Mouse (Mus musculus) kidney, postnatal 0 days (tissue): ENCODE results near the gene Ube3a. TPM values are rescaled to one million over a fixed set of nuclear protein-coding genes. Genes with fewer than 3 reads are reported as not detected.

Experiments
- ATAC-seq: fragments of 200-750 bp; cut with Nextera tagmentation; replicated peaks from 2 replicates; pipeline ENCODE4 v1.8.0; 2017; ENCODE audit warnings: low read depth, moderate number of reproducible peaks, moderate TSS enrichment, moderate library complexity; ENCODE audit not compliant: low FRiP score
- DNase-seq: peaks from one replicate; pipeline ENCODE4 v3.0.0-alpha.2; 2016; ENCODE audit warnings: low spot score
- H3K27ac ChIP-seq: fragments of 300-500 bp; sonication (generic); 2 replicates; pipeline ENCODE4 v1.5.1; 2014; ENCODE audit warnings: mild to moderate bottlenecking
- H3K27me3 ChIP-seq: fragments of 300-500 bp; sonication (generic); 2 replicates; pipeline ENCODE4 v1.6.1; 2014; ENCODE audit warnings: low read length, mixed read lengths; ENCODE audit not compliant: insufficient read depth
- H3K36me3 ChIP-seq: fragments of 300-500 bp; sonication (generic); 2 replicates; pipeline ENCODE4 v1.6.1; 2014; ENCODE audit warnings: low read length, mixed read lengths; ENCODE audit not compliant: insufficient read depth
- H3K4me1 ChIP-seq: fragments of 300-500 bp; sonication (generic); replicated peaks from 2 replicates; pipeline ENCODE4 v1.6.1; 2014; ENCODE audit warnings: antibody characterized with exemption, low read length, mixed read lengths; ENCODE audit not compliant: insufficient read depth
- H3K4me2 ChIP-seq: fragments of 300-500 bp; sonication (generic); 2 replicates; pipeline ENCODE4 v1.6.1; 2014; ENCODE audit warnings: mild to moderate bottlenecking, low read length, moderate library complexity, mixed read lengths
- H3K4me3 ChIP-seq: fragments of 300-500 bp; sonication (generic); replicated peaks from 2 replicates; pipeline ENCODE4 v1.5.1; 2014; ENCODE audit warnings: low read depth, low read length
- H3K9ac ChIP-seq: fragments of 300-500 bp; sonication (generic); 2 replicates; pipeline ENCODE4 v1.6.1; 2014; ENCODE audit warnings: low read depth, low read length
- H3K9me3 ChIP-seq: fragments of 300-500 bp; sonication (generic); replicated peaks from 2 replicates; pipeline ENCODE4 v1.6.1; 2016; ENCODE audit warnings: low read length, inconsistent platforms, mixed read lengths
- CTCF ChIP-seq: IDR thresholded peaks from 2 replicates; pipeline ENCODE4 v1.5.1; 2016; ENCODE audit warnings: antibody characterized with exemption, low read depth, mild to moderate bottlenecking, moderate library complexity
- WGBS: fragments of 180-500 bp; shearing (Covaris S2); extraction: QIAGEN DNeasy Blood & Tissue Kit; methylation state at CpG from one replicate; pipeline ENCODE4 v1.1.7; 2014; 5-methylcytosine and 5-hydroxymethylcytosine counted together
- polyA plus RNA-seq: library from polyadenylated mRNA; unstranded; fragments of >200 nt; fragmentation: Nextera tagmentation; extraction: Ambion mirVana; gene quantifications from 2 replicates; pipeline ENCODE4 v1.2.1, GENCODE M21; 2015

Ube3a gene
- 127 and 132 TPM in 2 replicates for polyA plus RNA-seq

DNA sequence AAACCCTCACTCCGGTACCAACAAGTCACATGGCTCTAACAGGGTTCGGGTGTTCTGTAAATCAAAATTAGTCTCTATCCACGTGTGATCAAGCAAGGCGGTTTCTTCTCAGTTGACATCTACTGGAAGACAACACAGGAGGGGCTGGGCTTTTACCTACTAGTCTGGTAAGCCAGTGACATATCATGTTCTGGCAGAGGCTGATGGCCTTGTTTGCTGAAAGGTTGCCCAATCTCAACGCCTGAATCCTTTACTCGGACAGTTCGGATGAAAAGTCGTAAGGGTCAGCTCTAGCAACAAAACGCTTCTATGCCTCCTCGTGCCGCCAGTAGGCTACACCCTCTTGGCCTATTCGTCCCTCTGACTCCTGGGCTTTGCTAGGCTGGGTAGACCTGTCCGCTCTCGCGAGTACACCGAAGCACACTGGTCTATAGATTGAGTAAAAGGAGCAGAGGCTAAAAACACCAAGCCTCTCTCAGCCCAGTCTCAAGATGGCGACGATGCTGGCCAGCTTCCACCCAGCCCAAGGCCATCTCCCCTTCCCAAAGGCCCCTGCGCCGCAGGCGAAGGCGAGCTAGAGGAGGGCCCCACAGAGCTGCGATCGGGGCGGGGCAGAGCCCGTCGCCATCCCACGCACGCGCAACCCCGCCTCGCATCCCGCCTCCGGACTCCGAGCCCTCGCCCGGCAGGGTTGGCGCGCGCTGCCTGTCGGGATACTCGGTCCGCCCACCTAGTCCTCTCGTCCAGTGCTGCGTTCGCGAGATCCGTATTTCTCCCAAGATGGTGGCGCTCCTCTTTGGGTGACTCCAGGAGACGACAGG, at the start of gene Ube3a:
TSS of gene Ube3a (plus strand) at position 706 of the 821 bp plus-strand sequence.
- peak; percentile 98 for ATAC-seq
- WGBS = under 1% methylated on average over 46 of the region's 50 CpGs
- peak within 1 kb of the TSS; percentile 98 for H3K4me3 ChIP-seq
- H3K36me3 ChIP-seq = no peaks in the 10 kb centered on the region
- 0 out of 2 replicates have a peak, but pooled peaks have one; percentile 24 for TF ChIP-seq CTCF
- no peaks in the 10 kb centered on the region for H3K4me1 ChIP-seq
- H3K27ac ChIP-seq = peak within 1 kb of the TSS; percentile 99
- peak; percentile 99 for DNase-seq
- H3K9me3 ChIP-seq = no peaks in the 10 kb centered on the region
- peak within 1 kb of the TSS; percentile 73 for H3K4me2 ChIP-seq
- H3K9ac ChIP-seq = peak within 1 kb of the TSS; percentile 98
- H3K27me3 ChIP-seq = no peaks in the 10 kb centered on the region

DNA sequence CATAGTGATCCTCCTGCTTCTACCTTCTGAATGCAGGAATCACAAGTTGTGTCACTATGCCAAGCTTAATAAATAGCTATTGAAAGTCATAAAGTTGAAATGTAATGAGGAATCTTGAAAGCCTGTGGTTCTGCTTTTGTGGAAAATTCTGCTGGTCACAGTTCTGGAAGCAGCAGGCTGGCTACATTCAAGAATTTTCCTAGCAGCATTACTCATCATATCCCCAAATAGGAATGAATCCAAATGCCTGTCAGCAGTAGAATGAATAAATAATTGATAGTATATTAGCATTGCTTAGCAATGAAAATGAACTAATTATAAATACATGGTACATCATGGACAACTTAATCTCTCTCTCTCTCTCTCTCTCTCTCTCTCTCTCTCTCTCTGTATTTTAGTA, 35.7 kb upstream of the Ube3a start:
- Histone ChIP-seq H3K9ac (no peak overlapping the region), H3K36me3 (no peaks in the 10 kb centered on the region), H3K27me3 (no peaks in the 10 kb centered on the region), H3K9me3 (no peaks in the 10 kb centered on the region), H3K4me1 (no peaks in the 10 kb centered on the region), H3K4me3 (no peak overlapping the region), H3K4me2 (no peak overlapping the region), H3K27ac (no peak overlapping the region)
- no peak for TF ChIP-seq CTCF
- no peak for DNase-seq
- no peak for ATAC-seq

DNA sequence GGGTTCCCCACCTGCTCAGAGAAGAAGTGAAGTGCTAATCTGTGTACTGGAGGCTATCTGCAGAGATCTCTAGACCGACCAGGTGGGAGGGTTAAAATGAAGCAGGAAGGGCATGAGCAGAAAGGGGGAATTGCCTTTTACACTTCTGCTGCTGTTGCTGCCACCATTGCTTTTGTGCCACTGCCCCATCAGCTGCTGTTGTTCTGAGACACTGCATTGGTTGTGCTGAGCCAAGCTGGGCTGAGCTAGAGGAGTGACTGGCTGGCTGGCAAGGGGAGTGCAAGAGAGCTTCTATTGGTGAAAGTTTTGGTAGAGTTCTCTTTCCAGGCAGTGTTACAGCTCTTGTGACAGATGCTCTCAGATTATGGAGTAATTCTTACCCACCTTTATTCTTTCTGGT, 13.6 kb upstream of the Ube3a start:
- no peak overlapping the region for H3K4me2 ChIP-seq
- H3K9me3 ChIP-seq = no peaks in the 10 kb centered on the region; the same call in 1 of the 2 replicates
- ATAC-seq (no peak), DNase-seq (no peak)
- 71% methylated on average over 1 of the region's 1 CpGs for WGBS
- H3K27me3 ChIP-seq = no peaks in the 10 kb centered on the region
- no peaks in the 10 kb centered on the region for H3K36me3 ChIP-seq
- no peak overlapping the region for H3K9ac ChIP-seq
- no peak for TF ChIP-seq CTCF
- no peak overlapping the region for H3K27ac ChIP-seq
- no peak overlapping the region for H3K4me3 ChIP-seq
- no peaks in the 10 kb centered on the region for H3K4me1 ChIP-seq

DNA sequence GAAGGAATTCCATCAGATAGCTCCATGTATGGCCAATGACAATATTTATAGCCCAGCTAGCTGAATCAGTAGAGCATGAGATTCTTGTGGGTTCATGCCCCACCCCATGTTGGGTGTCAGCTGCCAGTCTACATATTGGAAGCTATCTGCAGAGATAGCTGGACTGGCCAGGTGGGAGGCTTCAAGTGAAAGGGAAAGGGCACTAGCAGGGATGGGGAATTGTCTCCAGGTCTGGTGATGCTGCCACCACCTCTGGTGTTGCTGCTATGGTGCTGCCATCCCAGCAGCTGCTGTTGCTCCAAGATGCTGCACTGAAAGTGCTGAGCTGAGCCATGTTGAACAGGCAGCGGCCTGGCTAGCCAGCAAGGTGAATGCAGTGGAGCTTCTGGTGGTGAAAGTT, 7.3 kb upstream of the Ube3a start:
- Histone ChIP-seq H3K9ac (no peak overlapping the region), H3K4me3 (no peak overlapping the region), H3K9me3 (no peaks in the 10 kb centered on the region), H3K4me1 (no peaks in the 10 kb centered on the region), H3K27ac (no peak overlapping the region), H3K27me3 (no peaks in the 10 kb centered on the region), H3K36me3 (no peaks in the 10 kb centered on the region), H3K4me2 (no peak overlapping the region)
- DNase-seq (no peak), ATAC-seq (no peak)
- no peak for TF ChIP-seq CTCF
- 84% methylated on average over 1 of the region's 1 CpGs for whole genome bisulfite sequencing

DNA sequence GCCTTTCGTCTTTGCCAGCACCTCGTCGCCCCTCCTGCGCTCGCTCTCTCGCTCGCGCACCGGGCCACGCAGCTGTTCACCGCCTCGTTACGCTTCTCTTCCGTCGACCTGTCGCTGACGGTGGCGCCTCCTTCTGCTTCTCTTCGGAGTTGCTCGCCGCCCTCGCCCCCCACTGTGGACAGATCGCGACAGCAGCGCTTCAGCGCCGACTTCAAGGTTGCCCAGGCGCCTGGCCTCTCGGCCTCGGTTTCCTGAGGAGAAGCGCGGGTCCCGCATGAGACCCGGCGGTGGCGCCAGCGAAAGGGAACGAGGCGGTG, 274 bp downstream of the Ube3a start:
- Histone ChIP-seq H3K27me3 (no peaks in the 10 kb centered on the region), H3K9ac (peak overlapping the region; percentile 98), H3K4me2 (peak overlapping the region; percentile 73), H3K27ac (peak overlapping the region; percentile 99), H3K4me3 (peak overlapping the region; percentile 98), H3K9me3 (no peaks in the 10 kb centered on the region), H3K36me3 (no peaks in the 10 kb centered on the region), H3K4me1 (no peaks in the 10 kb centered on the region)
- under 1% methylated on average over 38 of the region's 39 CpGs for WGBS
- DNase-seq = no peak
- TF ChIP-seq CTCF = peak; percentile 49
- peak; percentile 69 for ATAC-seq

DNA sequence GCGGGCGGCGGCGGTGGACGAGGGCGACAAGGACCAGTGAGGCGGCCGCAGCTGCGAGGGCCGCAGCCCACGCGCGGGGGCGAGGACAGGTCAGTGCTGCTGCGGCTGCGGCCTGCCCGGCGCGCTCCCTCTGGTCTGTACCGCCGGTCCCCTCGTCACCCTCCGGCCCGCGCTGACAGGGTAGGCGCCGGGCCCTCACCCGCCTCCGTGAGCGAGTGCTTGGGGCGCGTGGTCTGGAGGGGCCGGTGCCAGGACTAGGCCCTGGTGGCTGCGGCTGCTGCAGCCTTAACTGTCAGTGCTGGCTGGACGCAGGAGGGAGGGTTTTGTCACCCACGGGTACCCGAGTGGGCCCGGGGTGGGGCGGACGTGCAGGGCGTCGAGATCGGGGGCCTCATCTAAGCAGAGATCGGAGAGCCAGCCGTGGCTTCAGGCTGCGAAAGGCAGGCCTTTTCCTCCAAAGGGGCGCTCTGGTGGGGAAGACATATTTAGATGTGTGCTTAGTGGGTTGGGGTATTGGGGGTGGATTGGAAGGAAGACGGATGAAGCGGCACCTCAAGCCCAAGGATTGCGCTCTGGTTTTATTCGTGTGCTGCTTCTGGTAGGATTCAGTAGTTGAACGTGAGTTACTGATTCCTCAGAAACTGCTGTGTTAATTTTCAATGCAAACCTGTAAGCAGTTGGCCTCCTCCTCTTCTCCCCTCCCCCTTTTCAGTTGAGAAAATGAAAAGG, 797 bp downstream of the Ube3a start:
- peak overlapping the region; percentile 98 for H3K4me3 ChIP-seq
- H3K4me1 ChIP-seq = no peaks in the 10 kb centered on the region
- peak overlapping the region; percentile 99 for H3K27ac ChIP-seq
- no peak for TF ChIP-seq CTCF
- peak overlapping the region; percentile 73 for H3K4me2 ChIP-seq
- H3K36me3 ChIP-seq = no peaks in the 10 kb centered on the region
- peak overlapping the region; percentile 98 for H3K9ac ChIP-seq
- H3K27me3 ChIP-seq = no peaks in the 10 kb centered on the region
- peak; percentile 60 for DNase-seq
- under 1% methylated on average over 35 of the region's 52 CpGs for WGBS
- ATAC-seq = peak; percentile 66
- H3K9me3 ChIP-seq = no peaks in the 10 kb centered on the region
